Mouse (Mus musculus) layer of hippocampus, adult 8-10 months (tissue): ENCODE measurements around the gene Serpinb6b. TPM values are rescaled to one million over a fixed set of nuclear protein-coding genes. Genes with fewer than 3 reads are reported as not detected.

Experiments used
- DNase-seq, 2 experiments: peaks; one replicate each; pipeline ENCODE4 v3.0.0; 2022; ENCODE audit warnings: low spot score in 2 of 2
- total RNA-seq, 4 experiments: library from RNA; stranded (reverse); gene quantifications; 2 replicates each; pipeline ENCODE4 v1.2.4; 2022

Gene Serpinb6b
- total RNA-seq, 4 experiments from 2014 or later, result 0.72 to 1.6 (median 1.2) TPM

DNA sequence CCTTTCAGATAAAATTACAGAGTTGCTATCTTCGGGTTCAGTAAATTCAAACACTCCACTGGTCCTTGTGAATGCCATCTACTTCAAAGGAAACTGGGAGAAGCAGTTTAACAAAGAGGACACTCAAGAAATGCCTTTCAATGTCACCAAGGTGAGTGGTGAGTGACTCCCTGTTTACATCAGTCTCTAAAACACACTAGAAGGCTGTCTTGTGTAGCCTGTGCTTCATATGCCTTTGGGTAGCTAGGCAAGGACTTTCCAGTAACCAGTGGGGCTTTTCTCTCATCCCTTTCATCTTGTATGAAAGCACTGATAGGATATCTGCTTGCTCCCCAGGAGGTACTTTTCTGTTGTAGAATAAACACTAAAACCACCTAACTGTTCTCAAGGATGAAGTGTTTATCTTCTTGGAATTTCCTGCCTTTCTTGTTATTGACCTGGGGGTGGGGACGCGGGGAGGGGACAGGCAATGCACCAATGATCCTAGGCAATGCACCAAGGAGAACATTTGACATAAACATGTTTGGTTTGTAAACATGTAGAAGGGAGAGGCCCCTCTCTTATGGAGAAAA lies 10.0 kb downstream of the Serpinb6b start:
- DNase-seq, result no peak

DNA sequence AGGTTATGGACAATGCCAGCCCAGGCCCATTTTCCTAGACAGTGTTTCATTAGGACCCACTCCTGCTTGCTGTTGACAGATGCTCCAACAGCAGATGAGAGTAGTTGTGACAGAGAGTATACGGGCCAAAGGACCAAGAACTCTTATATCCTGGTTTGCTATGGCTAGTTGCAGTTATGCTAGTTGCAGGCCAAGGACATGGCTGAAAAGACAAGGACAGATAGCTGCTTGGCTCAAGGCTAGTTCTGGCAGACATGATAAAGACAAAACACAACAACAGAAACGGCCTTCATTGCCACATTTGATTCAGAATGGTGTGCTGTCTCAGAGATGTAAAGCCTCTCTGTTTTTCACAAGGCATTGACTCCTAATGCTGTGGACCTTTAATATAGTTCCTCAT lies 10.7 kb downstream of the Serpinb6b start:
- DNase-seq, result no peak

DNA sequence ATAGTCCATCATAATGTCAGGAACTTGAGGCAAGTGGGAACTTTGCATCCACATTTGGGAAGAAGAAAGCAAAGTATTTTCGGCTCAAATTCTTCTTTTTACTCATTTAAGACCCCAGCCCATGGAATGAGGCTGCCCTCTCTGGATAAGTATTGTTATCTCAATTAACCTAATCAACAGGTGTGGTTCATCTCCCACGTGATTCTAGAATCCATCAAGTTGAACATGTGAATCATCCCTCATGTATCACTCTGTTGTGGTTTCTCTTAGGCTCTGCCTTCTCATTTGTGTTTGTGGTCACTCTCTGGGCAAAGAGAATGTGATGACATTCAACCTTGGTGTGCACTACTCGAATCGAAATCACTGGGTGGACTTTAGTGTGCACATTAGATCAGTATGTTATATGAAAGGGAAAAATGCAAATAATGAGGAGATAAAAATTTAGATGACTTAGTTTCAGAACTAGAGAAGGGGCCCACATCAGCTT lies 17.6 kb downstream of the Serpinb6b start:
- no peak for DNase-seq

DNA sequence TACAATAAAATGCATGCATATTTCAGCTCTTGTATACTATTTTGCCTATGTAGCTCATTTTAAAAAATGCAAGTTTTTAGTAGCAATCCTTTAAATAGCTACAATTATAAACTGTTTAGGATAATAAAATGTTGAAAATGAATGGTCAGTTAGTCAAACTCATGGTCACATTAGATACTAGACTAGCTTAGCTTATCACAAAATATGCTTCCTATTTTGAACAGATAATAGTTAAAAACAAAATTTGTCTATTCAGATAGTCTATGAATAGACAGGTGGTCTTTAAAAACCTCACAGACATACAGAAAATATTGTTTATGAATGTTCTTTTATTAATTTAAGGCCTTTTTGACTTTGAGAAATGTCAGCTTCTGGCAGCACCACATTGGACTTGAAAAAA lies 21.2 kb downstream of the Serpinb6b start:
- DNase-seq, result no peak

DNA sequence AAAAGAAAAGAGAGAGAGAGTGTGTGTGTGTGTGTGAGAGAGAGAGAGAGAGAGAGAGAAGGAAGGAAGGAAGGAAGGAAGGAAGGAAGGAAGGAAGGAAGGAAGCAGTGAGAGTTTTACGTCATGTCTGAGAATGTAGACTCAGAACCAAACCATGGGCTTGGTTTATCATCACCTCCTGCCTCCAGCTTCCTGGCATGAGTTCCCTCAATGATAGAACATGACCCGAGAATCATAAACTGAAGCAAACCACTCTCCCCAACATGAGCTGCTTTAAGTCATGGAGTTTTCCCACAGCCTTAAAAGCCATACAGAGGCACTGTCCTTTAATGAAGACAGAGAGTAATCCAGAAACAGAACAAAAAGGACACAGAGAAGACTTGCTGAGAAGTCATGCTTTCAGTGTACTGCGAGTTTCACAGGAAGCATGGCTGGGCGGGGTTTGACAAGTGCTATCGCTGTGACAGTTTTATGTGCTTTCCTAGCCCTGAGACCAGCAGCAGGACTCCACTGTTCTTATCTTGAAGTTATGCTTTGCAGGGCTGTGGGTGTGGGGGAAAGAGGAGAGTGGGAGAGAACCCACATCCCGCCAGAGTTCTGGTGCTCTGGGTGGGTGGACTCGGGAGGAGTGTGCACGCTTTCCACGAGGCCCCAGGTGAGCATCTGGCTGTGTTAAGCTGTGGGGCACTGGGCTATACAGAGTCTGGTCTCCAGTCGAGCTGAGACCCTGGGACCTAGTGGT lies 28.3 kb downstream of the Serpinb6b start:
- no peak for DNase-seq

DNA sequence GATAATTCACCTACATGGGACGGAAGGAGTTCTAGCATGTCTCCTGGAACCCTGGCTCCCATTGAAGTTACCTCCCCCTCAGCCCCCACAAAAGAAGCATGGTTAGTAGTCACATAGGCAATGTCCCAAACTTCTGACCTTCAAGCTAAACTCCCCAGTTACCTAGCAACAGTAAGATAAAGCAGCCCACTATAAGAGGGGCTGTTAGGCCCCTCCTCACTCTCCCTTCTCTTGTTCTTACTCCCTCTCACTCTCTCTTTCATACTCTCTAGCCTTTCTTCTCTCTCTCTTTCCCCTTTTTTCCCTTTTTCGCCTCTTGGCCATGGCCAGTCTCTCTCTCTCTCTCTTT lies 28.9 kb downstream of the Serpinb6b start:
- no peak for DNase-seq

DNA sequence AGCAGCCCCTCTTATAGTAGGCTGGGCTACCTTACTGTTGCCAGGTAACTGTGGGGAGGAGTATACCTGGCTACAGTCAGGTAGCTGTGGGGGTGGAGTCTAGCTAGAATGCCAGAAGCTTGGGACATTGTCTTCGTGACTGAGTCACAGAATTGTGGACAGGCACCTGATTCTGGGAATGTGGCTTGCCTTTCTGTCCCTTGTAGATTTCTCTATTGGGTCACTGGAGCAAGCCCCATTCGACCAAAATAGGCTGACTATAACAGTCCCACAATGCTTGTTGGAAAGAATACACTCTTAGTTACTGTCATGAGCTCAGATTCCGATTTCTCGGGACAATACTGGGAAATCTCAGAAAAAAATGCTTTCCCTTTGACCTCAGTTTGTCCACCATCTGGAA lies 30.0 kb downstream of the Serpinb6b start:
- DNase-seq, result no peak

DNA sequence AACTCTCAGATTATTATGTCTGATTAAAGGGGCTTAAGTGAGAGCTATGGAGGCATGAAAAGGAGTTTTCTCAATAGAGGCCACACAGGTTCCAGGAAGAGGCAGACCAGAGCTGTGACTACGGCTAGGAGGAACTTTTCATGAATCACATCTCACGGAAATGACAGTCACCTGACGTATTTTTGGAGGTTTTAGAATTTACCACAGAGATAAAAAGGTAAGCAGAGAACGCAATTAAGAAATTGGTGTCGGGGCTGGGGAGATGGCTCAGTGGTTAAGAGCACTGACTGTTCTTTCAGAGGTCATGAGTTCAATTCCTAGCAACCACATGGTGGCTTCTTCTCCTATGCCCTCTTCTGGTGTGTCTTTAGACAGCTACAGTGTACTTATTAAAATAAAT lies 36.3 kb downstream of the Serpinb6b start:
- DNase-seq, result no peak

DNA sequence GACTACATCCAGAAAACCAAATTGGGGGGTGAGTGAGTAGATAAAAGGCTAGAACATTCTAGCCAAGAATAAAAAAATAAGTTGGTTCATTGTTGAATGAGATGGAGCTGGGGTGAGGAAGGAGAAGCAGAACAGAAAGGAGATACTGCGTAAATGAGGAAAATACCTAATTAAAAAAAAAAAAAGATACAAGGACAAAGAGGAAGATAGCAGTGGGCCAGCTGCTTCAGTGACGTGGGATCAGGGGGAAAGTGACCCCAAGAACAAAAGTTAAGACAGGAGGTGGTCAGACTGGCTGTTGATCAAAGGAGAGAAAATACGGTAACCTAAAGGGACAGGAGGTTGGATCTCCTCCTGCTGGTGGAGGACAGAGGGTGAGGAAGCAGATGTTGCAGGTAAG lies 37.9 kb downstream of the Serpinb6b start, which contains the start of gene Serpinb9:
Gene Serpinb9, plus strand, starts transcription at position 301 of the 400 bp plus-strand sequence.
- no peak for DNase-seq

DNA sequence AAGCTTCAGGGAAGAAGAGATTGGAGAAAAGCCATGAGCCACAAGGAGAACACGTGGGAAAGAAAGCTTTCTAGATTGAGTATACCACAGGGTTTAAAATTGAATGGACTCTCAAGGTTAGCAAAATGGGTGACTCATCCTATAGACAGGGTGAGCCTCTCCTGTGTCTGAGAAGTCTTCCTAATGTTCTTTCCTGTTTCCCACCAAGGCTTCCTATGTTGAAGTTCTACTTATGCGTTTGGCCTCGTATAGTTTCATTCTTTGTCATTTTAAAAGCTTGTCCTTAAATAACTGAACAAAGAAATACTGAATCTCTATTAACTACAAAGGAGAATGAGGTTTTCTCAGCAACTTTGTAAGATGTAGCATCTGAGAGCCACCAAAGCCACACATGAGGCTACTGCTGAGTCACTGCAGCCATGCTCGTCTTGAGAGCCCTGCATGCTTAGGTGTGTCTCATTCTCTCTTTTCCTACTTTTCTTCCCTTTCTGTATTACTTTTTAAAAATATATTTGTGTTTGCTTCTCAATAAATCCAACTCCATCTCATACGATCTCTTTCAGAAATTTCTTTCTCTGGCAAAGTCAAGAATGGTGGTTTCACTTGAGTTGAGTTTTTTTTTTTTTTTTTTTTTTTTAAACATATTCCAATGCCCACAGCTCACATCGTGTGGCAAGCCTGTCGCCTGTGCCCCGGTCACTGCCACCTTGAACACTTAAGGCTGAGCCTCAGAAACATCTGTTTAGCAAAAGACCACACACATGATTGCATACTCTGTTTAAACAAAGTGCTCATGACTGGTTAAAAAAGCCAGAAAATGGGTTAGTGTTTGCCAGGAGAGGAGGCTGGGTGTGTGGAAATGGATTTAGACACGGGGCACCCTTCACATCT lies 38.8 kb downstream of the Serpinb6b start:
- no peak for DNase-seq

DNA sequence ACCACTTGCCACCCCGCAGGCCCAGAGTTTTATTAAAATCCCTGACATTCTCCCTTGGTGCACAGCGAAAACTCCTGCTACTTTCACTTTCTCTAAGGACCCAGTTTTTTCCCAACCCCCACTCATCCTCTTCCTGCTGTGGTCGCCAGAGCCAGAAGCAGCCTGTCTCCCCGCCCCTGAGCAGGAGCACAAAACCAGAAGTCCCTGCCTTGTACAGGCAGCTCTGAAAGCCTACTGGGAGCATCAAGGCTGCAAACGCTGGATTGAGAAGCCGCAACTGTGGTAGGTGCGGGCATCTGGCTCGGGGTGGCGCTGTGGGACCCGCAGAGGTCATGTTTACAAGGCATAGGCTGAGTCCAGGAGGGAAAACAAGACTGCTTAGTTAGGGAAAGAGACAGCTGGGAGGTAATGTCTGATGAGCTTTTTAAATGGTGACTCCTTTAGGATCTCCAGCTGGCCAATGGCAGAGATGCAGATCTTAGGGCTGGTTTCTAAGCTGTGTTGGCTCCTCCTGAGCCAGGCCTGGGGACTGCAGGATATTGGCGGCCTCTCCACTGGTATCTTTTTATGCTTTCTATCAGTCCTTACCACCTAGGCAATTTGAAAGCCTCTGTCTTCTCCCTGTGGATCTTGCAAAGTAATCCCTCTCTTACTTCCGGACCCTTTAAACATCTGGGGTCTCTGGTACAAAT lies 39.6 kb downstream of the Serpinb6b start:
- peak; percentile 61 to 82 for DNase-seq

DNA sequence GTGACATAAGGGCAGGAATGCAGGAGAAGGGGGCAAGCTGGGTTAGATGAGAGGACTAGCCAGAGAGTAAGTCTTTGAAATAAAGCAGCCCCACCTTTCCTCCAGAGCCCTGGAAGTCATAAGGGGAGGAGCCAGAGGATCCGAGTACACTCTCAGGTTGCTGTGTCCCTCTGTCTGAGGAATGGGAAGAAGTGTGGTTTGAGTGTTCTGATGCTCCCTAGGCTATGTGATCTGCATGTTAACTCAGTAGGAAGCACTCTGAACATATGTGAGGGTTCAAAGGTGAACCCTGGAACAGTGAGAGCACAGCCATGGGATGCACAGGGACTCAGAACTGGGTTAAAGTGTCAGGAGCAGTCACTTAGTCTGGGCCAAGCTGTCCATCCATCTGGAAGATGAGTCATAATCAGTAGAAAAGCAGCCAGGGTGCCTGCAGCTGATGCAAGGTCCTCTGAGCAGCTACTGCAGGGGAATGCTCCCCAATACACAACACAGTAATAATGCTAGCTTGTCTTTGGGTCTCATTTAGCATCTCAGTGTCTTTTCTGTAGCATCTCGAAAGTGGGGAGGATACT lies 40.6 kb downstream of the Serpinb6b start:
- no peak for DNase-seq

DNA sequence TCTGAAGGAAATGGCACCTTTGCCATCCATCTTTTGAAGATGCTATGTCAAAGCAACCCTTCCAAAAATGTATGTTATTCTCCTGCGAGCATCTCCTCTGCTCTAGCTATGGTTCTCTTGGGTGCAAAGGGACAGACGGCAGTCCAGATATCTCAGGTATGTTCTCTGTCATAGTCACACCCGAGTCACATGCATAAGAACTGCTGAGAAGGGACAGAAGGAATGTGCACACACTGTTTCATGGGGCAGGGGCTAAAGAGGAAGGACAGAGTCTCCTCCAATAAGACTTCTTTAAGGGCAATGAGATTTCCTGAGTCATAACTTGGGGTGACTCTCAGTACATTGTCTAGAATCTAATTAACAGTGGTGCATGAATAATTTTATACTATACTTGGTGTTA lies 41.5 kb downstream of the Serpinb6b start:
- no peak for DNase-seq

DNA sequence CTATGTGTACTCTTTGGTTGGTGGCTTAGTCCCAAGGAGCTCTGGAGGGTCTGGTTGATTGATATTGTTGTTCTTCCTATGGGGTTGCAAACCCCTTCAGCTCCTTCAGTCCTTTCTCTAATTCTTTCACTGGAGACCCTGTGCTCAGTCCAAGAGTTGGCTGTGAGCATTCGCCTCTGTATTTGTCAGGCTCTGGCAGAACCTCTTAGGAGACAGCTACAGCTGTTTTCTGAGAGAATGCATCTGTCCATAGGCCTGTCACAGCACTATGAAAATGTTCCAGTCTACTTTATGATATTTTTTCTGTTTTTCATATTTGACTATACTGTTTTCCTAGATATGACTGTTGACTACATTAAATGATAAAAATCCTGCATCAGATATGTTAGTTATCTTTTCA lies 47.4 kb downstream of the Serpinb6b start:
- DNase-seq, result no peak

DNA sequence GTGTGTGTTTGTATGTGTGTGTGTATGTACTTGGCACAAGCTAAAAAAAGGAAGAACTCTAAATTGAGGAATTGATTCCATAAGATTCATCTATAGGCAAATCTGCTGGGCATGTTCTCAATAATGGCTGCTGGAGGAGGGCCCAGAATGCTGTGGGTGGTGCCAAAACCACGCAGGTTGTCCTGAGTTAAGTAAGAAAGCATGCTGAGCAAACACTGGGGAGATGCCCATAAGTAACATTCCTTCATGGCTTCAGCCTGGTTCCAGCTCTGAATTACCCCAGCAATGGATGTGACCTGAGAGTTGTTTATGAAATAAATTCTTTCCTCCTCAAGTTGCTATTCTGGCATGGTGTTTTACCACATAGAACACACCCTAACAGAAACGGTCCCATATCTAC lies 48.3 kb downstream of the Serpinb6b start:
- no peak for DNase-seq

DNA sequence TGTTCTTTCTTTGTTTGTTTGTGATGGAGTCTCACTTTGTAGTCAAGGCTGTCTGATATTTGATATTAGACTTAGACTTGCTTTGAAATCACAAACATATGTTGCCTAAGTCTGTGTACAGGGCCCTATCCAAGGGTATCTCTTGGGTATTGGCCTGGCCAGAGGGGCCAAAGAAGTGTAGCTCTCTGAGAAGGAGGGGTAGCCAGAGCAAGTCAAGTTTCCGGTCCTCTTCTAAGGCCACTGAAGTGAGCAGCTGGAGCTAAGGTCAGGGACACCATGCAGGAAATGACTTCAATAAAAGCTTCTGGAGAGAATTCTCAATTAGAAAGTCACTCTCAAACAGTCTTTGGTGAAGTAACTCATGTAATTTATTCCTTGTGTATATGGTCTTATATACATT lies 57.4 kb downstream of the Serpinb6b start:
- DNase-seq, result no peak

DNA sequence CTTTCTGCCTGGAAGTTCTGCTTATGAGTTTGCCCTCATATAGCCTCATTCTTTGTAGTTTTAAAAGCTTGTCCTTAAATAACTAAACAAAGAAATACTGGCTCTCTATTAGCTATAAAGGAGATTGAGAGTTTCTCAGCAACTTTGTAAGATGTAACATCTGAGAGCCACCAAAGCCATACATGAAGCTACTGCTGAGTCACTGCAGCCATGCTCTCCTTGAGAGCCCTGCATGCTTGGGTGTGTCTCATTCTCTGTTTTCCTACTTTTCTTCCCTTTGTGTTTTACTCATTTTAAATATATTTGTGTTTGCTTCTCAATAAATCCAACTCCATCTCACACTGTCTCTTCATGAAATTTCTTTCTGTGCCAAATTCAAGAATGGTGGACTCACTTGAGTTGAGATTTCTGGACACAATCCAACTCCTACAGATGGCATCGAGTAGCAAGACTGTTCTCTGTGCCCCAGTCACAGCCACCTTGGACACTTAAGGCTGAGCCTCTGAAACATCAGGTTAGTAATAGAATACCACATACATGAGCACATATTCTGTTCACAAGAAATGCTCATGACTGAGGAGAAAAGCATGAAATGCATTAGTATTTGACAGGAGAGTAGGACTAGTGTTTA lies 61.5 kb downstream of the Serpinb6b start:
- no peak for DNase-seq

DNA sequence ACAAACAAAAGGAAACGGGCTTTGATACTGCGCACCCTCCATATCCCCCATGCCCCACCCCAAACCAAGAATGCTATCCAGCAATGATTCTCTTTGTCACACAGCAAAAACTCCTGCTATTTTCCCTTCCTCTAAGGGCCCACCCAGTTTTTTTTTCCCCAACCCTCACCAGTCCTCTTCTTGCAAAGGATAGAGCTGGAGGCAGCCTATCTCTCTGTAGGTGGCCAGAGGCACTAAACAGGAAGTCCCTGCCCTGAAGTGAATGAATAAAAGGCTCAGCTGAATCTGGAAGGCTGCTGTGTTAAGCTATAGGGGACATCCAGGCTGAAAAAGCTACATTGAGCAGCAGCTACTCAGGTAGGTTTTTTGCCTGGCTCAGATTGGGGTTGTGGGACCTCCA lies 62.2 kb downstream of the Serpinb6b start, which contains the start of gene Serpinb9b:
Gene Serpinb9b, plus strand, starts transcription at position 173 of the 400 bp plus-strand sequence.
- no peak for DNase-seq

DNA sequence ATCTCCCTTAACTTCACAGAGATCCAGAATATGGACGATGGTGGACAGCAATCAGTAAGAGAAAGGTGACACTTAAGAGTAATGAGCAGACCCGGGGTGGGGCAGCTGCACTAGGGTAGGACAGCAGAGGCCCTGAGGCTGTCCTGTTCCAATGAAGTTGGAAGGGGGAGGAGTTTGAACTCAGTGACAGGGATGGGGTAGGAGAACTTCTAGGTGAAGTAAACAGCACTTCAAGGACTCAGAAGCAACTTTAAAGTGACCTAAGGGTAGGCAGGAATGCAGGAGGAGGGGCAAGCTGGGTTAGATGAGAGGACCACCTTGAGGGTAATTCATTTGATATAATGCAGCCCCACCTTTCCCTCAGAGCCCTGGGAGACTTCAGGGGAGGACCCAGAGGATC lies 63.1 kb downstream of the Serpinb6b start:
- no peak for DNase-seq

DNA sequence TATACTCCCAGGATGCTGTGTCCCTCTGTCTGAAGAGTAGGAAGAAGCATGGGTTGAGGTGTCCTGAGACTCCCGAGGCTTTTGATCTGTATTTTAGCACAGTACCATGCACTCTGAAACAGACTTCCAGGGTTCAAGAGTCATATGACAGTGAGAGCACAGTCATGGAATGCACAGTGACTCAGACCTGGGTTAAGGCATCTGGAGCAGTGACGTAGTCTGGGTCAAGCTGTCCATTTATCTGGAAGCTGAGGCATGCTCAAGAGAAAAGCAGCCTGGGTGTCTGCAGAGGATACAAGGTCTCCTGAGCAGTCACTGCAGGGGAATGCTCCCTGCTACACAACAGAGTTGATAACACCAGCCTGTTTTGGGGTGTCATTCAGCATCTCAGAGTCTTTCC lies 63.5 kb downstream of the Serpinb6b start:
- DNase-seq, result no peak
